Mouse (Mus musculus) brain, adult 2 months (tissue): ENCODE measurements at regions not wholly inside any gene's neighbourhood (a gene's known extent, or its start where the extent isn't known, plus 50 kb on each side); places are given as distances from the start of the nearest gene placed in this dataset.
"Not testable (repeated sequence)": the region's sequence is repeated elsewhere in the genome, so short reads cannot be mapped to it uniquely, and the experiment has no call there.

ENCODE experiments used
- DNase-seq: peaks from one replicate; pipeline ENCODE4 v3.0.0; 2011; ENCODE audit warnings: low read depth, low spot score

DNA sequence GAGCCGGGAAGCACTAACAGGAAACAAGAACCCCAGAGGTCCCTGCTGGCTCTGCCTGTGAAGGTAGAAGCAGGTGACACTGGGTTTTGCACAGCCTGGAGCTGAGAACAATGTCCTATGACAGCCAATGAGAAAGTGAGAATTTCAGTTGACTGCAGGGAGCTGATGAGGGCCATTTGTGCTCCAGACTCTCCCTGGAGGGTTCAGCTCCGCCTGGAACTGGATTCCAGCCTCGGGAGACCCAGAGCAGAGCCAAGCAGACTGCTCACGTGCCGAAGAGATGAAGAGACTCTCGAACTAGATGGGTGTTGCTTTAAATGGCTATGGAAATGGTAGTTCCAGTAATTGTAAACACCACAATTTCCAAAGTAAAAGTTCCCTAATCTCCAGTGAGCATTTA lies 93.5 kb downstream of the Cand1 start:
- no peak for DNase-seq

DNA sequence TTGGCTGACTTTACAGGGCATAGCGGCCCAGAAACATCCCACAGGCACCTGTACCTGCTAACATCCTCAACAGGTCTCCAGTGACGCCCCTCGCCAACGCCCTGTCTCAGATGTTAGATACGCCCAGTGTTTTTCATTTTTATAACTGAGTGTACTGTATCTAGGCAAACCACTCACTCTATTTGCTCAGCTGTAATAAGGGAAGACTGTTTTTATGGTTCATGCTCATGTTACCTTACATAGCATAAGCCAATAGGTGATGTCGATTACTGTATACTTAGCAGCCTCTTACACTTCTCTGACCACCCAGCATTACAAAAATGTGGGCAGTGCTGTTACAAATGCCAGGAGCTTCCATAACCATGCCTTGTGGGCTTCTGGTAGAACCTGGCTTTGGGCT lies 97.0 kb downstream of the Cand1 start:
- no peak for DNase-seq

DNA sequence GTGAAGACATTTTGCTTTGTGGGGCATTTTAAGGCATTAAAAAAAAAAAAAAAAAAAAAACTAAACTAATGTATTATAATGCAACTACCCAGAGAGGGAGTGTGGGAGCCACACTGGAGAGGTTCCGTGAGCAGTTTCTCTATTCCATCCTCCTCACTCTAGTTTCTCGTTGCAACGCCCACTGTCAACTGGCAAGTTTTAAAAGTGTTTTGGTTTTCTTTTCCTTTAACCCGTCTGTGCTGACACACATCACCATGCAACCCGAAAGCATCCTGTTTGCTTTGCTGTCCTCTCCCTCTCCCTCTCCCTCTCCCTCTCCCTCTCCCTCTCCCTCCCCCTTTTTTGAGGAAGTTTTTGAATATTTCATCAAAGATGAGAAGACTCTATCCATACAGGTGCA lies 97.5 kb downstream of the Cand1 start:
- peak; percentile 70 for DNase-seq

DNA sequence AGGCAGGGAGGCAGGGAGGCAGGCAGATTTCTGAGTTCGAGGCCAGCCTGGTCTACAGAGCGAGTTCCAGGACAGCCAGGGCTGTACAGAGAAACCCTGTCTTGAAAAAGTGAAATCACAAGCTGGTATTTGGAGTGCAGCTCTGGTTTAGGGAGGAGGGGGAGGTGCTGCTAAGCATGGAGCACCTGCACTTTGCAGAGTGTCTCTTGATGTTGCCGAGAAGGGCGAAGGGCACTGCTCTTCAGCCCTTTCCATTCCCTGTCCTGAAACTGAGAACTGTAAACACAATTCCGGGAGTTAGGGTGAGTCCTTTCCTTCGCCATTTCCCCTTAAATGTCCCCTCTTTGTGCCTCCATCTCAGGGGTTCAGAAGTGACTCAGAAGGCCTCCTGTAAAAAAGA lies 101.6 kb downstream of the Cand1 start:
- DNase-seq: no peak

DNA sequence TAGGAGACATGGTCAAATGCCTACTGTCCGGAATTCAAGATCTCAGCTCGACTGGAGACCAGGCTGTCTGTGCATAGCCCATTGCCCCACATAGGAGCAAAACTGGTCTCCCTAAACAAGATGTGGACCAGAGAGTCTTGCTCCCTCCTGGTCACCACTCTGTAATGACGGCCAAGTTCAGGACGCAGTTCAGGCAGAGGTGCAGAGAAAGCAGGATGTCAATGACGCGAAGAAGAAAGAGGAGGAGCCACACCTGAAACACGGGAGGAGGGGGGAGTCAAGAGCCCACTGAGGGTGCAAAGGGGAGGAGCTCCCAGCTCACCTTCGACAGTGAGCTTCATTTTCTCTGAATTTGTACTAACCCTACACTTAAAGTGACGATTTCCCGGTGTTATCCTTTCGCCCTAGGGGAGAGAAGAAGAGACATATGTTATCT lies 104.3 kb downstream of the Cand1 start:
- no peak for DNase-seq

DNA sequence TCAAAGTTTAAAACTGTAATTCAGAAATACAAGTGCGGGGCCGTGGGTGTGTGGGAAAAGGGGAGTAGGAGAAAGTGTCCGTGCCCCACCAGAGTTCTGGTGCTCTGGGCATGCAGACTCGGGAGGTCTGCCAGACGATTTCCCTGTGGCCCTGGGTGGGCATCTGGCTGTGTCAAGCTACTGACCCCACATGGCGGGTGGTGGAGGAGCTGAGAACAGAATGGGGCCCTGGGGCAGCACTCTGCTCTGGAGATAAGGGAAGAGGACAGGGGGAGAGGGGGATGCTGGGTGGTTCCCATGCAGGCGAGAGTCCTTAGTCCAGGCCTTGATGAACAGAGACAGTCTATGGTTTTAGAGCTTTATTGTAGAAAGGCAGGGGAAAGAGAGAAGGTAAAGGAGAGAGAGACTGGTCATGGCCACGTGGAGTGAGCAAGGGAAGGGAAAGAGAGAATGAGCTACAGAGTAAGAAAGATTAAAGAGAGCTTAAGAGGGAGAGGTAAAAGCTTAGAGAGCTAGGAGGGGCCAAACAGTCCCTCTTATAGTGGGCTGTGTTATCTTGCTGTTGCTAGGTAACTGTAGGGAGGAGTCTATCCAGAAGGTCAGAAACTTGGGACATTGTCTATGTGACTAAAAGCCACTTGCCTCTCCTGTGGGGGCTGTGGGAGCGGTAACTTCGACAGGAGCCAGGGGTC lies 104.9 kb downstream of the Cand1 start:
- no peak for DNase-seq

DNA sequence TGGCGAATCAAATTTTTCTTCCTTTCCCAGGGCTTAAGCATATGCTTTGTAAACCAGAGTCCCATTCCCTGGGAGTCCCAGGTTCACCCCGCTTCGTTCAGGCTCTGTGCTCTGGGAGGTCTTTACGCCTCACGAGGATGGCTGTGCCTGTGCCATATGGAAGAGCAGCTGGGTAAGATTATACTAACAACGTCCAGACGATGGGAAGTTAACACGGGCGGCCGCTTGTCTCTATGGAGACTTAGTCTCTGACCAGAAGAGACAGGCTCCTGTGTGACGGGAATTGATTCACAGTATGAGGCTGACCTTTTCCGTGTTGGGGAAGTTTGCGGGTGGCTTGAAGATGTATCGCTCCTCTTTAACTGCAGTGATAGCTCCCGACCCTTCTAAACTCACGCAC lies 107.9 kb downstream of the Cand1 start:
- peak; percentile 36 for DNase-seq

DNA sequence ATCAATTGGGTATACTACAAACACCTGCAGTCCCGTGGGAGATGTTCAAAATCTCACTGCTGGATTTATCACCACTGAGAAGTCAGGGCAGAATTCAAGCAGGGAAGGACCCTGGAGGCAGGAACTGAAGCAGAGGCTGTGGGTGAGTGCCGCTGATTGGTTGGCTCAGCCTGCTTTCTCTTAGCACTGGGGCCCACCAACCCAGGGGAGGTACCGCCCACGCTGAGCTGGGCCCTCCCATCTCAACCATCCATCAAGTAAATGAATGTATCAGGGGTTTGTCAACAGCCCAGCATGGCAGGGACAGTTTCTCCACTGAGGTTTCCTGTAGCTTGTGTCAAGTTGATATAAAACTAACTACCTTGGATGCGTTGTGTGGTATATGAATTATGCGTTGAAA lies 109.2 kb downstream of the Cand1 start:
- no peak for DNase-seq

DNA sequence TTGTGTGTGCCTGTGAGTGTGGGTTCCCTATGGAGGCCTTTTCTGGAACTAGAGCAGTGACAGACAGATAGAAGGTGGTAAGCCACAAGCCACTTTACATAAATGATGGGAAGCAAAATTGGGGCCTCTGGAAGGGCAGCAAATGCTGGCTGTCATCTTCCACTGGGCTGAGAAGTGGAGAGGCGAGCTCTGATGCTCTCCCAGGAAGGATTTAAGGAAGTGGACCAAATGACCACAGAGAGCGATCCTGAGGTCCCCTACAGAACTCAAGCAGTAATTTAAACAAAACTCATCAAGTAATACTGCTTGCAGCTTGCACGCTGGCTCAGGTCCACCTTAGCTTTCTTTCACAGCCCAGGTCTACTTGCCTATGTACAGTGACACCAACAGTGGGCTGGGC lies 111.8 kb downstream of the Cand1 start:
- no peak for DNase-seq

DNA sequence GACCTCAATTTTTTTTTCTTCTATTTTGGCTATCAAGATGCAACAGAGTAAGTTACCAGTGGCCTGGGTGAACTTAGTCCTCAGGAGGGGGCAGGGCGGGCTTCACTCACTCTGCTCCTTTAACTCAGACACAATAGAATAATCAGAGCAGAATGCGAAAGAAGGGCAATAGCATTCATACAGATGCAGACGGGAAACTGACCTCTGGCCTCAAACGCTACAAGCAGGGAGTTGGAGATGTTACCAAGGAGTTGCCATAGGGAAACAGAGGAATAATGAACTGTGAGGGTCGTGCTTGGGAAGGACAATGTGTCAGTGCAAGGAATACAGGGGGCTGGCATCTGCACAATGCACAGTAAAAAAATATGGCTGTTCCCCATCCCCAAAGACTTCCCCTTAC lies 116.3 kb downstream of the Cand1 start:
- no peak for DNase-seq

DNA sequence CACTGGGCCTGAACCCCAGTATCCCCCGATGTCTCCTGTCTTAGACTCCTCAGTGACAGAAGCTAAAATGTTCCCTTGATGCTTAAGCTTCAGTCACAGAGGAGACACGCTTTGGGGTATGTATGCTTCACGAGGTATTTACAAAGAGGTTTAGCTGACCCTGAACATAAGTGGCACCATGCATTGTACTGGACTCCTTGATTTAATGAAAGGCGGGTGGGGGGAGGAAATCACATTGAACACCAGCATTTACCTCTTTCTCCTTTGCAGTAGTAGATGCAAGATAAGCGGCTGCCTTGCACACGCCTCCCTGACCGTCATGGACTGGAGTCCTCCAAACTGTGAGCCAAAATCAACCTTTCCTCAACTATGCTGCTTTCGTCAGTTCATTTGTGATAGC lies 117.5 kb downstream of the Cand1 start:
- DNase-seq: no peak

DNA sequence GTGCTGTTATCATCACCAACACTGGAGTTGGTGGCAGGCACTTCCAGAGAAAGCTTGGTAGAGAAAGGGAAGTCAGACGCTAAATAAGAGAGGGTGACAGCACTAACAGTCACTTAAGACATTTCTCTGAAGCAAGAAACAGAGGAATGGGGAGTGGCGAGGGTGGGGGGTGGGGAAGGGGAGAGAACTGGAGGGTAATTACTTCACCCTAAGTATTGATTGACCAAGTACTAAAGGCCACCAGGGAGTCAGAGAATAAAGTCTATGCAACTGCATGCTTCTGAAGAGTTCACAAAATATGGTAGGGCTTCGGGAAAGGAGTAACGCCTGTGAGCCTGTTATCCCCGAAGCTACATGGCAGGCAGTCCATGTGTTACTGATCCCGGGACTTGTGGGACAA lies 118.3 kb downstream of the Cand1 start:
- no peak for DNase-seq

DNA sequence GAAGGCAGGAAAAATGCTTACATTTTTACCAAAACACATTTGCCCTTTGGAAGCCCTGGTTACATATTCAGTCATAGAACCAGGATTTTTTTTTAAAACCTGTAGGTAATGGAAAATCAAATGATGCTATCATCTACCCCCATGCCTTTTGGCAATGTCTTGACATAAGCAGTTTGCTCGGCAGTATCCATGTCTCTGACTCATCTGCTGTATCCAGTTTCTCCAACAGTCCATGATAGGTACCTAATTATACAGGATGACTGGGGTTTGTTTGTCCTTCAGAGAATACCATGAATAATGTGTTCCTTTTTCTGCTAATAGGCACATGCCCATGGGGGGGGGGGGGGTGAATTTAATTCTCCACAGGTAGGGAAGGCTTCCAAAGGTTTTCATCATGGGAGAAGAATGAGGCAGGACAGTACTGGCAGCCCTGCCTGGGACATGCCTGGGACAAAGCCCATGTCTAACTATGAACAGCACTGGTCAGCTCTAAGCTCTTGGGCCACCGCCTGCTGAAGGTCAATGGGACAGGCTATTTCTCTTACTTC lies 122.9 kb downstream of the Cand1 start:
- peak; percentile 58 for DNase-seq

DNA sequence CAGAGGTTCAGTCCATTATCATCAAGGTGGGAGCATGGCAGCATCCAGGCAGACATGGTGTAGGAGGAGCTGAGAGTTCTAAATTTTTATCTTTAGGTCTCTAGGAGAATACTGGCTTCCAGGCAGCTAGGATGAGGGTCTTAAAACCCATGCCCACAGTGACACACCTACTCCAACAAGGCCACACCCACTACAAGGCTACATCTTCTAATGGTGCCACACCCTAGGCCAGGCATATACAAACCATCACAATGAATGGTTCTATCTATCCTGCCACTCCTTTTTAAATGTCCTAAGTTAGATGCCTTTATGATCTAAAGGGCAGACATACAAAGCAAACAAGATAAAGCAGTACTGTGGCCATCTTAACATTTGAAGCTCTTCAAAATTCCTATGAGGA lies 124.7 kb downstream of the Cand1 start:
- not testable (repeated sequence) for DNase-seq

DNA sequence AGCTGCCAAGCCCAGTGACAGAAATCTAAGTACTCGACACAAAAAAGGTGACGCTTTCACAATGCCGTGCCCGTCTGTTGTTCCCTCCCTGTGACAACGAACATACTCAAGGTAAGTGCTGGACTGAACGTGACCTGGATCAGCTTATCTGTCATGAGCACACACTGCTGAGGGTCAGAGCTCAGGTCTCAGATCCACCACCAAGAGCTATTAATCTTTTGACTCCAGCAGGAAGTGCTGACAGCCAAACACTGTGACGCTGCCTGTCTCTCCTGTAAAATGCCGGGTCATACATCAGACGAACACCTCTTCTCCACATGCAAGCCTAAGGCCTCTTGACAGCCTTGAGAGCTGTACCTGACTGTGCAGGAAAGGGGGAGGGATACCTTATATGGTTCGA lies 125.2 kb downstream of the Cand1 start:
- no peak for DNase-seq

DNA sequence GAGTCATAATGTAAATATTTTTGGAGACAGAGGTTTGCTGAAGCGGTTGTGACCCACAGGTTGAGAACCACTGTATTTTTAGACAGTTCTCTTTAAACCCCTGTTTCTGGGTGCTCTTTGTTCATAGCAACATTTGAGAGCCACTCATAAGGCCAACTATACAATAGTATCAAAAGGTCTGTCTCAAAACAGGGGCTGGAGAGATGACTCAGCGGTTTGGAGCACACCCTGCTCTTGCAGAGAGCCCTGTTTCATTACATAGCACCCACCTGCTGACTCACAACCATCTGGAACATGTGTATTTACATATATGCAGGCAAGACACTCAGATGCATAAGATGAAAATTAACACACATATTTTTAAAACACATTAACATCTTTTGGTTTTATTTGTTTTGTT lies 128.0 kb downstream of the Cand1 start:
- DNase-seq: peak; percentile 76

DNA sequence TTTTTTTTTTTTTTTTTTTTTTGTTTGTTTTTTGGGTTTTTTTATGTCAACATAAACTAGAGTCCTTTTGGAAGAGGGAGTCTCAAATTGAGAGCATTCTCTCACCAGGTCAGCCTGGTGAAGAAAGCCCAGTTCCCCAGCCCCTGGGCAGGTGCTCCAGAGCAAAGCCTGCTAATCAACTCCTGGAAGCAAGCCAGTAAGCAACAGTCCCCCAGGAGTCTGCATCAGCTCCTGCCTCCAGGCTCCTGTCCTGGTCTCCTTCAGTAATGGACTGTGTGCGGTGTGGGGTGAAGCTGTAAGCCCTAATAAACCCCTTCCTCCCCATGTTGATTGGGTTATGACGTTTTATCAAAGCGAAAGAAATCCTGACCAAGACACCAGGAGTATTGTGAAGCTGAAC lies 128.4 kb downstream of the Cand1 start:
- DNase-seq: no peak

DNA sequence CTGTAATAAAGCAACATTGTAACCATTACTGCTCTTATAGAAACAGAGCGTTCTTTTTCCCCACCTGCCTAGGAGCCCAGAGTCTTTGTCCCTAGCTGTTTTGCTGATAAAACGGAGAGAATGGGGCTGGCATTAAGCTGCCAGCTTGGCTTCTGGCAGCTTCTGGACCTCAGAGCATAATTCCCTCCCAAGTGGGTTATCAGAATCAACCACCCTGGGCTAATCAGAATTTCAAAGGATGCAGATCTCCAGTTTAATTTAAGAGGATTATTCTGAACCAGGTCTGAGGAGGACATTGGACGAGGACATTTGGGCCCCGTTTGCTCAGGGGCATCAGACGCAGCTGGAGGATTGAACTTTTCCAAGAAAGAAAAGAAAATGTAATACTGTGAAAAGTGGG lies 129.2 kb downstream of the Cand1 start:
- DNase-seq: no peak

DNA sequence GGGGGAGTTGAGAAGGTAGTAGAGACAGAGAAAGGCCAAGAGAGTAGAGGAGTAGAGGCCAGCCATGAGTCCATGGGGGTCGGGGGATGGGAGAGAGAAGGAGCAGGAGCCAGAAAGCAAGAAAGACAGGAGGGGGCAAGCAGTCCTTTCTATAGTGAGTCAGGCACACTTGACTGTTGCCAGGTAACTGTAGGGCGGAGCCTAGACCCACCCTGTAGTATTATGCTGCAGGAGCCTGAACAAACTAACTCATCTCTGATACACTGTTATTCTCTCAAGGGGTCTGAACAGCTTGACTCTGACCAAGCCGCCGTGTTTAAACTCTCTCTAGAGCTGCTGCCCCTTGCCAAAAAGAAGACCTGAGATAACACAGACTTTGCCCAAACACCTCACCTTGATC lies 130.6 kb downstream of the Cand1 start:
- DNase-seq: no peak

DNA sequence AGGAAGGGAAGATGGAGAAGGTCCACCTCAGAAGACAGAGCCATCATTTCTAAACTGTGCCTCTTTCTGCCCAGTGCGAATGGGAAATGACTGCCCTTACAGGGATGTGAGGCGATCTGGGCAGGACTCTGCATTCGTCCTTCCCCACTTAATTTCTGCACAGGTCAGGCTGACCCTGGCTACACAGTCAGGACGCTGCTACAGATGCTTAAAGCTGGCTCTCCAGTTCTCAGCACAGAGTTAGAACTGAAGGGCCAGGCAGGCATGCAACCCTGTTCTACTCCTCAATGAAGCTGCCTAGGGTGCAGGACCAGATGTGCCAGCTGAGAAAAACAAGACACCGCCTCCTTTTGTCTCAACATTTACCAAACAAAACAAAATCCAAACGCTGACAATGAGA lies 132.1 kb downstream of the Cand1 start:
- no peak for DNase-seq

DNA sequence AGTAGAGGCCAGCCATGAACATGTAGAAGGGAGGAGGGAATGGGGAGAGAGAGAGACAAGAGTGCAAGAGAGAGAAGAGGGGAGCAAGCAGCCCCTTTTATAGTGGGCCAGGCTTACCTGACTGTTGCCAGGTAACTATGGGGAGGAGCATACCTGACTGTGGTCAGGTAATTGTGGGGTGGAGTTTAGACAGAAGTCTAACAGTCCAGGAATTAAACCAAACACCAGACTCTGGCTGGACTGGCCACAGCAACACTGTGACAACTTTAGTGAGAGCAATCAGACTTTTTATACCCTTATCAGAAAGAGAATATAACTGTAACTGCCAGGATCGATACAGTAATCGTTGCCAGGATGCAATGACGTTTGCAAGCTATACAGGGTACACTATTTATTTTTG lies 133.8 kb downstream of the Cand1 start:
- DNase-seq: no peak

DNA sequence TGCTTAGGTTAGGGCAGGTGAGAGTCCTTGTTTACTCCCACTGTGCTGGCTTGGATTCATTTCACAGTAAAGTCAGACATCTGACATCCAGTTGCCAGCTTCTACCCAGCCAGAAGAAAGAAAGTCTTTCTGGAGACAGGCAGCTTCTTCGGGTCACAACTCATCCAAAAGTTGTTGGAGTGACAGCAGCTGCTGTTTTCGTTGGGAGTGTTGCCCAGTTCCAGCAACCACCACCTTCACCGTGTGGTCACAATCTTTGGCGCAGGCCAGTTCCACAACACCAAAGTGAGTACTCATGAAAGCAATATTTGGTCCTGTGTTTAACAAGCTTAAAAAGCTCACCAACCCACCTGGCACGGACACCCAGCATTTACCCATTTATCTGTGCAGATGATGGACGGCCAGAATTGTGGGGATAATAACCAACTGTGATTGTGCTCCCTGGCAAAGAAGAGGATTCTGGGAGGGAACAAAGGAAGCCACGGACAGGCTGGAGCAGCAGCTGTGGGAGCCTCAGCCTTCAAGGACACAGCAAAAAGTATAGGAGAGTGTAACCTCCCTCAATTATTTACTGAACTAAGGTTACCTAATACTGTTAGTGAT lies 134.5 kb downstream of the Cand1 start:
- no peak for DNase-seq

DNA sequence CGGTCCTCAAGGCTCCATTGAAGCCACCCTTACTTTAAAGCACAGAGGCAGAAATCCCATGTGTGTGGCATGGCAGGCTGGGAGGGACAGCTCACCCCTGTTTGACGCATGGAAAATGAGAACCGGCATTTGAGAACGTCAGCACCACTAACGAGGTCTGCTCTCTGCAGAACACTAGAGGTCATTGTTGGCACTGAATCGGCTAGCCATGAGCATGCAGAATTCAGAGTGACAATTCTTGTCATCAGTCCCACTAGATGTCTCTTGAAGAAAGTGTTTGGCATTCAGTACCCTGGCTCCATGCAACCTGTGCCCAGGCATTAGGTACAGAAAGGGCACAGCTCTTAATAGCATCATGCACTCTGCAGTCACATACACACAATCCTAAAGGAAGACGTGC lies 139.3 kb downstream of the Cand1 start:
- peak; percentile 51 for DNase-seq
